Mouse (Mus musculus) R1 (cell line): ENCODE measurements around the gene Ank2.

Experiments used
- DNase-seq: peaks from one replicate; pipeline ENCODE4 v3.0.0-alpha.2; 2018; ENCODE audit warnings: low read depth, low spot score

Gene Ank2

DNA sequence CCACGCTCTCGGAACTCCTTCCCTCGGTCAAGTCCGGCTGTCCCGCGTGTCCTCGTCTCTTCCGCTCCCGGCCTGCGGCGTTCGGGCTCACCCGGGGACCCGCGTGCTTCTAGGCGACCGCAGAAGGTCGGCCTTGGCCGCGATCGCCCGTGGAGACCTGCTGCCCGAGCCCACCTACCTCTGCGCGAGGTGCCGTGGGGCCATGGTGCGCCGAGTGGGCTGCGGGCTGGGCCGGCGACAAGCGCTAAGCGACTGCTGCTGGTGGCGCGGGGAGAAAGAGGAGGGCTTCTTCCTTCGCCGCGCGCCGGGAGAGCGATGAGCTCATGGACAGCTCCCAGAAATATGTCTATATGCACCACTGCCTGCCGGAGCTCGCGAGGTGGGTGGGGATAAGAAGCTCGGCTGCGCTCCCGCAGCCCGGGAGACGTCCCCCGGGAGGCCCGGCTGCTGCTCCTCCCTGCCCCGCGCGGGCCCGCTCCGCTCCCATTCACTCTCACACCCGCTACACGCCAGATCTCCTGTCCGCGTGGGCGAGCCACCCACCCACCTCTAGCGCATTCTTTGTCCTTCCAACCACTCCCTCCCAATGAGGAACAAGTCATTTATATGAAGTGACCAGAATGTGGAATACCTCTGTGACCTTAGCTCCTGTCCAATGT, at the start of gene Ank2:
Gene Ank2 (minus strand): TSS at position 609 of the 659 bp plus-strand sequence.
- peak; percentile 63 for DNase-seq

DNA sequence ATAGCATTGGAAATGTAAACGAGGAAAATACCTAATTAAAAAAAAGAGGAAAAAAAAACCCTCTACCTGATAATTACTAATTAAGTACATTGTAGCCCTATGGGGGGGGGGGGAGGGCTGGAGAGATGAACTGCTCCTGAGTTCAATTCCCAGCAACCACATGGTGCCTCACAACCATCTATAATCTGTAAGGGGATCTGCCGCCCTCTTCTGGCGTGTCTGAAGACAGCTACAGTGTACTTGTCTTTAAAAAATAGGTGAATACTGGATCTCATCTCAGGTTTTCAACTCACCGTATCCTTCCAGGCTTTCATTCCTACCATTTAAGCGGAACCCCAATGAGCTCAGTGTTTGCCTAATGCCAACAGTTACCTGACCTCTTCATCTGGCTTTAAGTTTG, 48.7 kb upstream of the Ank2 start:
- peak; percentile 55 for DNase-seq

DNA sequence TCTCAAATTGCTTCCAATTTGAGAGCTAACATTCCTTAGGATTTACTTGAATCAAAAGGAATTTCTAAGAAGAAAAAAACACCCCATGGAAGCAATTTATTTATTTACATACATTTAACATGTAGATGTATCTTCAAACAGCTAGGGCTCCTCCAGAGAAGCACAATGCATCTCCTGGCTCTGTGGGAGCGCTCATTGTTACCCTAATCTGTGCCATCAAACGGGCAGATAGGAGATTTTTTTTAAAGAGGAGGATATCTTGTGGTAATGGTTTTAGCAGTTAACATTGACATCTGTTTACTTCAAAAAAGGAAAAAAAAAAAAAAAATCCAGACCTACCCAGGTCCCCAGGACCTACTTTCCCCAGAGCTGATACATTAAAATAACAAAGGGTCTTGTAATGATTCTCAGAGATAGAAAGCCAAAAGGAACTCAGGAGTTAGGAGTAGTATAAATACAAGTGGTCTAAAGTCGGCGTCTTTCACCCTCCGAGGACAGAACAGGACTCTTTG, 45.5 kb upstream of the Ank2 start:
- DNase-seq = peak; percentile 98

DNA sequence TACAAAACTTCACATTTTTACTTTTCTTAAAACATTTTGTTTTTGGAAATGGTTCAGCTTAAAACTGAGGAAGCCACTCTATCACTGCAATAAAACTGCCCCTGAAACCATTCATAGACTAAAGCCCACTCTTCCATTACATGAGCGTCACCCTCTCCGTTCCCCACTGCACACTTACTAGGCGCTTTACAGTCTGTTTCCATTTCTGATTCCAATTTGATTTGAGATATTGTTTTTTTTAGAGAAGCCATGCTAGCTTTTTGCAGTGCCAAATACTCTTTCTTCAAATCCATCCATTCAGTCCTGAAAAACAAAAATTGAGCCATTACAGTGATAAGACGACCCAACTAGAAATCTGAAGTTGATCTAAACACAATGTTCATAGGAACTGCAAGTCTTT, 44.8 kb upstream of the Ank2 start:
- DNase-seq = no peak

DNA sequence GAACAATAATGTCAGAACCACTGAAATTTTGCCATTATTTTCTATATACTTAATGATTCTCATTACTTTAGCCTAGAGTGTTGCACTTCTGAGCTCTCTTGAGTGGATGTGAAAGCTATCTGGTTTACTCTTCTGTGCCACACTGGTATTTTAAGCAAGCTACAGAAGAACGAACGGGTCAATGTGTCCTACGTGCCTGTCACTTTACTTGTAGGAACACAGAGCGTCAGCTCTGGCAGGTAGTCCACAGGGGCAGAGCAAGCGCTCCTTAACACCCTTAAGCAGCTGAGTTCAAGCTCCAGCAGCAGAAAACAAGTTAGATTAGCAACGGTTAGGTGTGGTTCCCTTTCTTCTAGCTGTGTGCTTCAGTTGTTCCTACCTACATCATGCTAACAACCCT, 40.0 kb upstream of the Ank2 start:
- no peak for DNase-seq

DNA sequence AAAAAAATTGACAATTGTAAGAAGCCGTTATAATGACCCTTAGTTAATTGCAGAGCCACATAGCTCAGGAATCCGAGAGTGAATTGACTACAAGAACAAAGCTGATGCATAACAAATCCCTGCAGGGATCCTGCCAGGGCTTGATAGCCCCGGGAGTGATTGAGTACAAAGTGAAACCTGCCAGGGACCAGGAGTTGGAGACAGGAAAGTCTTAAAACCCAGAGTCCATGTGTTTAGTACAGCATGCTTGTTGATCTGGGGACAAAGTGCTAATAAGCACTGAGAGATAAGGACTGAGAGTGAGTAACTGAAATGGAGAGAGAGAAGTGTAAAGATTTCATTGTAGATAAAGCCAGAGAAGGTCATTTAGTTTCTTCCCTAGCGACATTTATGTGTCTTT, 31.1 kb upstream of the Ank2 start:
- DNase-seq = peak; percentile 85

DNA sequence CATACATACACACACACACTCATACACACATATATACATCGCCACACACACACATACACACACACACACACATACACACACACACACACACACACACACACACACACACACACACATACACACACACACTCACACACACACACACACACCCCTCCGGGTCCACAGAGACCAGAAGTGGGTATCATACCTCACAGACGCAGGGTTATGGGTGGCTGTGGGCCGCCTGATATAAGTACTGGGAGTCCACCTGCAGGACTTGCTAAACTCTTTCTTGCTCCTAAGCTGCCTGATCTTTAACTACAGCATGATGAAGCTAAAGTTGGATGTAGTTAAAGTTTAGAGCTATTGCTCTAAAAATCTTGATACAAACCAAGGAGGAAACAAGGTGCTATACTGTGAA, 30.7 kb upstream of the Ank2 start:
- DNase-seq = no peak

DNA sequence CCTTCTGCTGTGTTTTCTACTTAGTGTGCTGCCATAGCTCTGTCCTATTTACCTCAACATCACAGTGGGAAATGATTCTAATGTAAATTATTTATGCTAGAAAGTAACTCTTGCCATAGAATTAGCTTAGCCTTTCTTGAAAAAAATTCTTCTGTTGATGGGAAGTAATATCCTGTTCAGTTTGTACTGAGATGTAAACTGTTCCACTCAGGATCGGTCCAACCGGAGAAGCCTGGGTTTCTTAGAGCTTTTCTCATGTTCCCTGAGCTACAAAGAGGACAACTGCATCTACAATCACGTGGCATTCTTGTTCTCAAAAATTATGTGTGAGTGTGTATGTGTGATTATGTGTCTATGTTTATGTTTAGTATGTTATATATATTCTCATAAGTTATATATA, 30.1 kb upstream of the Ank2 start:
- DNase-seq = no peak

DNA sequence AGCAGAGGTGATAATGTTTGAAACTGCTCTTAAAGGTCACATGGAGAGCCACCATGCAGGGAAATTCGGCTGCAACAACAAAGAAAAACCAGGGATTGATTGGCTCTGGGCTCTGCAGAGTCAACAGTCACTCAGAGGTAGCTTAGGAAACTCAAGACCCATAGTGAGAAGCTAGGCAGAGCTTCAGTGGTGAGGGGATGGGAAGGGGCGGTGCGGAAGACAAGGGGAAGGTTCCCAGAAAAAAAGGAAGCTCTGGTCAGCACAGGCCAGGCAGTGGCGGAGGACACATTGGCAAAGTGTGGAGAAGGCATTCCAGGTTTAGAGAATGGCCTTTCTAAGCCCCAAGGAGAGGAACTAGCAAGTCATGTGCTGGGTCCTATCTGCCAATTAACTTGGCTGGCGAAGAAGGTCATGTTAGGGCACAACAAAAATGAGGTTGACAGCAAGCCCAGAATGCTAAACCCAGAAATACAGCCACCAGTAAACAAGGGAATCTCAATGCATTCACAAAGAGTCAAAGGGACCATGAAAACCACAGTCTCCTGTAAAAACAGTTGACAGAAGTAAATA, 28.4 kb upstream of the Ank2 start:
- DNase-seq = no peak

DNA sequence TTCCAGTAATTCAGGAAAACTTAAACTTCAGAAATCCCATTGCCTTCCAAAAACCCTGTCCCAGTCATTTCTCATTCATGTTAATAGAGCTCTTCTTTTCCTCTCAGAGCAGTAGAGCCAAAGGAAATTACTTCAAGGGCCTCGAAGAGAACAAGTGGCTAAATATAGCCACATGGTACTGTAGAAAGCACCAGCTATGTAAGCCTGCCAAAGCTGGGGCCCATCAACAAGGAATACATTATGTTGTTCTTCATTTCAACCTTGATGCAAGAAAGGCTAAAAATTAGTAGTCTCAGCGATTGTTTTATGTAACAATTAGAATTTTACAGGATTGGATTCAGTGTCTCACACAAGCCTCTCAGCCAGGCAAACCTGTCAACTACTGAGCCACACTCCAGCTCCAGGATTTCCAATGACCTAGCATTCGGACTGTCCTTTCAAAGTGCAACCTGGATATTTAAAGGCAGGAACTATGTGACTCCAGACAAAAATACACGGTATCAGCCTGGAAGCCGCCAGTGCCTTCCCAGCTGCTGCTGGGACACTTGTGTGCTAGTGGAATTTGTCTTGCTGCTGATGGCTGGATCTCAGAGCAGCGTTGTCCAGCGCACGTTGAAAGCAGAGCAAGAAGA, 26.2 kb upstream of the Ank2 start:
- no peak for DNase-seq

DNA sequence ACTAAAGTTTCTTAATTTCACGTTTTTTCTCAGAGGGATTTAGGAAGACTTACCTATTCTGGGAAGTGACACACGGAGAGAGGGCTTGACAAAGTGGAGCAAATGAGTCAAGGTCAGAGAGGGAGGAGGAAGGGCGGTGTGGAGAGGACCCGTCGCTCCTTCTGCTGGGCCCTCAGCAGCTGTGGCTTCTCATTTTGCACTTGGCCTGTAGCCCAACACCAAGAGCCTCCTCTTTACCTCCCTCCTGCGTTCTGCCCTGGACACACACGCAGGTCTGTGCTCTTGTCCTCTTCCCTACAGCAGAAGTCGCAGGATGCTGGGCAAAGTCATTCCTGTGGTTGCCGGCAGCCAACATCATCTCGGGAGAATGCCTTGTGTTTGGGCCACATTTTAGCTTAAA, 22.0 kb upstream of the Ank2 start:
- DNase-seq = no peak

DNA sequence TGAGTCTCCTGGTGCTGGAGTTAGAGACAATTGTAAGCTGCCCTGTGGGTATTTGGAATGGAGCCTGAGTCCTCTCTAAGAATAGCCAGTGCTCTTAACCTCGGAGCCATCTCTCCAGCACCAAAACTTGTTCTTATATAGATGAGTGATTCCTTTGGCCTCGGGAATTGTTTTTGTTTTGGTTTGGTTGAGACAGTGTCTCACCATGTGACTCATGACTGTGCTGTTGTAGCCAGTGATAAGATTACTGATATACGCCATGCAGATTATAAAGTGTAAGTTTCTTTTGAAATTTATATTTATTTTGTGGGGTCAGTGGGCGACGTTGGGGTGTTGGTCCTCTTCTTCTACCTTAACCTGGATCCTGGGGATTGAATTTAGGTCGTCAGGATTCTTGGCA, 21.1 kb upstream of the Ank2 start:
- DNase-seq = no peak

DNA sequence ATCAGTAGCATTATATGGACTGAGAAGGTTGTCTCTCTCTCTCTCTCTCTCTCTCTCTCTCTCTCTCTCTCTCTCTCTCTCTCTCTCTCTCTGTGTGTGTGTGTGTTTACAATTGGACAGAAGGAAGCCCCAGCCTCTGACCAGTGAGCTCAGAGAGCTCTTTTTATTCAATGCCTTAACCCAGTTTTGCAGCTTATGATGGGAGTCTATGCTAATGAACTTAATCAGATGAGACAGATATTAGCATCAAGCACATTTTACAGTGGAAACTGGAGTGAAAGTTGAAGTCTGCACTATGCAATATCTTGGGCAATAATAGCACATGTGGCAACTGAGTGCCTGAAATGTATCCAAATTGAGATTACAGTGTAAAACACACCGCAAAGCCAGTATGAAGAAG, 16.1 kb upstream of the Ank2 start:
- DNase-seq = no peak

DNA sequence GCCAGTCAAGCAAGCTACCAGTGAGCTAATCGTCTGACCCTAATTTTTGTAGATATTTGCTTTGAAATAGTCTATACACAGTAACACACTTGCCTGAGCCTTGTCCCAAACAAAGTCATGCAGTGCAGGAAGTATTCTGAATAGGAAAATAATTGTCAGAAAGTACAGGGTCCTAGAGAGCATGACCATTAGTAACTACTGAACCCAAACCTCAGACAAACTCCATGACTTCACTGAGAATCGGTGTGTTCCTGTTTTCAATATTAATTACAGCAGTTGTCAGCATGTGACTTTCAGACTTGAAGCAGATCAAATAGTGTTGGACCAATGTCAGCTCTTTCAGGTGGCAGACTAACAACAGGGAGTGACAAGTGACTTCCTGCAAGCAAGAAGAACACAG, 14.5 kb upstream of the Ank2 start:
- no peak for DNase-seq

DNA sequence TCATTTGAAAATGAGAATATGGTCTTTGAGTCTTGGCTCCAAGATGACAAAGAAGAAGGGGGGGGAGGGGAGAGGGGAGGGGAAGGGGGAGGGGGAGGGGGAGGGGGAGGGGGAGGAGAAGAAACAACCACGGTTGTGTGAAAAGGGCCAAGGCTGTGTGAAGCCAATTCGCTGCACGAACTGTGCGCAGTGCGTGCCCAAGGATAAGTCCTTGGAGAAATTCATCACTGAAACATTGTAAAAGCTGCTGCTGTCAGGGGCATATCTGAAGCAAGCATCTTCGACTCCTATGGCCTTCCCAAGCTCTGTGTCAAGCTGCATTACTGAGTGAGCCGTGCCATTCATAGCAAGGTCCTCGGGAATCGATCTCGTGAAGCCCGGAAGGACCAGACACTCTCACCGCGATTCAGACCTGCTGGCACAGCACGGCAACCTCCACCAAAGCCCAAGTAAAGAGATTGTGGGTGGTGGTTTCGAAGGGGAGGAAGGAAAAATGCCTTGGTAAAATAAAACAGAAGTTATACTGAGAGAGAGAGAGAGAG, 13.7 kb upstream of the Ank2 start:
- no peak for DNase-seq

DNA sequence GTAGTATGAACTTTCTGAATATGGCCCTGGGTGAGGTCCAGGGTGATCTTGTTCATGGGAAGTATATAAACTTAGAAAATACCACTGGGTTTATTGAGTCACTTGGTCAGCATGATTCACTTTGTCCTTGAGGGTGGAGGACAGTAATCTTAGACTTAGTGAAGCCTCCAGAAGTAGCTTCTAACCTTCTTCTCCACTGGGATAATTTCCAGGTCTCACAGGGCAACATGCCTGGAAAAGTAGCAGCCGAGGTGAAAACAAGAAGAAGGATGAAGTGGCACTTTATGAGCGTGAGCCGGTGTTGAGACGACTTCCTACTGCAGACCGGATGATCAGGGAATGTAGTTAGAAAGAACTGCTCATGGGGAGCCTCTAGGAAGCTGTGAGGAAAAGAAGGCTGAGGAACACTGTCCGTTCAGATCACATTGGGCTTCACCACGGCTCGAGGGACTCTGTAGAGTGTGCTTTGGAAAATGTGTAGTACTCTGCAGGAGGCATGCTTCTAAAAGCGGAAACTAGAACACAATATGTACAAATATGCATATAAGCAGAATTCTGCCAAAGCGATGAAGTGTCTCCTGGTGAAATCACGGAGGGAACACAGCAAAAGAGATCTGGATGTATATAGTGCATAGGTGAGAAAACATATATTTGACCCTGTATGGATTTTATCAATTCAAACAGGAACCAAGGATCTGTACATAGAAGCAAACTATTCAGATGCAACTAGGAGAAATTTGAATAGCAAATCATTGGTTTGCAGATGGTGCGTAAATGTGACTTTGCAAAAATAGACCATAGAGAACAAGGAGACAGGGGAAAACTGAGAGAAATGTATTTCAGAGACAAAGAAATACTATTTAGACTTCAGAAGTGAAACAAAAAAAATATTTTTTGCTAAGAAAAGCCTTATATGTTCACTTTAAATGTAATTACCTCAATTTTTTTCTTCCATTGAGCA, 12.9 kb upstream of the Ank2 start:
- no peak for DNase-seq

DNA sequence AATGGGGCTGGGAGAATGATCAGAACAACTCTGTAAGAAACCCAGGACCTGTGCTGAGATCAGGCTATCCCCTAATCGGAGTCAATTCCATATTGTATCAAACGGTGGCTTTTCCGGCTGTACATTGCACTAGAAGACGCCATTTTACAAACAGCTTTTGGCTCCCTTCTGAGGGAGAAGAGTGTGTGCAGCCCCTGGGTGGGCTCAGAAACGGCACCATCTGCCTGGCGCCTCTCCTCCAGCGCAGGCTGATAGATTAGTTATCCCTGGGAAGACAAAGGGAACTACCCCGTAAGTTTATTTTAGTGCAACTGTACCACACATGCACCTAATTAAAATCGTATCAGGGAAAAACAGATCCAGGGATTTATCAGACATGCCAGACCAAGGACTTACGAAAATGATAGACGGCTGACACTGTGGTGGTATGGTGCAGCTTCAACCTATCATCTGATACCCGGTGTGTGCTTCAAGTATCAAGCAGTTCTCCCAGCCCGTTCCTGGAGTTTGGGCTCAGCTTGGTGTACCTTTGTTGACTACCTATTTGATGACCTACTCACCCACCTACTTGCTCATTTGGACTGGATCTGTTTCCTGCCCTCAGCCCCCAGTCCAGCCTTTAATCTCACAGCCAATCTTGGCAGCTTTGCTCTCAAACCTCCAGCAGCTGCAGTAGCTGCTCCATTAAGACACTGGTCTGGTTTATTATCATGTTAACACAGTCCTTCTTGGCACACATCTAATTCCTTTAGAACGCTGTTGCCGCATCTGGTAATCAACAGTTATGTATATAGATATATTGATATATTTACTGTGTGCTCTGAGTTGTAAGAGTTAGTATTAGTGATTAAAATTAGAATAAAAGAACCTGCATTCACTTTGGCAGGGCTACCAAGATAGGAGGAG, 9.0 kb upstream of the Ank2 start:
- DNase-seq = no peak

DNA sequence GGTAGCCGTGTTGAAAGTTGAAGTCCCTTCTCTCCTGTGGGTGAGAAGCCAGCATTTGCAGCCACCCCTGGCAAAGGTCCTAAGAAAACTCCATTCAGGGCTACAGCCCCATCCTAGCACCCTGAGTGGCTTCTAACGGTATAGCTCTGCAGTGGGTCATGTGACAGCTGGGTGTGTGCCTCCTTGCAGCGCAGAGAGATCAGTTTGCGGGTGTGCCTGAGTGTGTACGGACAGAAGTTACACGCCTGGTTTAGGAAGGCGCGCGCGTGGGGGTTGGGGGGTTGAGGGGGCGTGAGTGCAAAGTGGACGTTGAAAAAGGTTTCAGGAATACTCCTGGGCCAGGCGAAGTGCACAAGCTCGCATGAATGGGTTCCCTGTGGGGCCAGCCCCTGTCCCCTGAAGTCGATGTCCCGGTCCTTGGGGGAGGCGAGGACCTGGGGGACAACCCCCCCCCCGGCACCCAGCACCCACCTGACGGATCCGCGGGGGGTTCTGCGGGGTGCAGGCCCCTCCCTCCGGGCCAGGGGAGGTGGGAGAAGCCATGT, 881 bp downstream of the Ank2 start:
- peak; percentile 43 for DNase-seq

DNA sequence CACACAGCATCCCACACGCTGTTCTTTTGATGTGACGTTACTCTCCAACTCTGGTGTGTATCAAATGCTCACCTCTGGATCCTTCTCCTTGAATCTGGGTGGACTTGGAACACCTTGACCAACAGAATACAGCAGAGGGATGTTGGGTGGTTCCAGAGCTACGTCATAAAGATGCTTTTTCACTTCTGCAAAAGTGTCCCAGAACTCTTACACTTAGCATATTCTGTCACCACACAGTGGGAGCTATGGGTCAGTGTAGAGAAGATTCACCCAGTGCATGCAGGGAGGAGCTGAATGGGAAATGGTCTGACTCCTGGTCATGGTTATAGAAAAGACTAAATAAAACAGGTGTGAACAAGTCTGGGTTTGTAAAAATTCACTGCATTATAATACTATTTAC, 6.5 kb downstream of the Ank2 start:
- DNase-seq = no peak

DNA sequence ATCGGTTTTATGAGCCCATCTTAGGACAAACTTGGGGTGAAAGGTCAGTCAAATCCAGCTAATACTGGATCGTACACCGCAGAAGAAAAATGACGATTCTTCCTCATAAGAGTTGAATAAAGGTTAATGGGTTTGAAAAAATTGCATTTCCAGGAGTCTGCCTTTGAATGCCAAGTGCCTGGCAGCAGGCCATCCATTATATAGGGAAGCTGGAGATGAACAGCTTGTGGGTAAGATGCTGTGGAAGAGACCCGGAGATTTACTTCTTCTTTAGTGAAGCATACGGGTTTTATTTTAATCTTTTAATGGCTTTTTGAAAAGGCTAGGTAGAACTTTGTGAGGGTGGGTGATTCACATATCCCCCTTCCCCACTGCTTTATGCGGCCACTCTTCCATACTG, 11.8 kb downstream of the Ank2 start:
- DNase-seq = no peak
